Mouse (Mus musculus) left cerebral cortex, adult 18-20 months (tissue): ENCODE results near the gene Slc5a4b. TPM values are rescaled to one million over a fixed set of nuclear protein-coding genes. Genes with fewer than 3 reads are reported as not detected.

Experiments used
- DNase-seq, 2 experiments: peaks; one replicate each; pipeline ENCODE4 v3.0.0; 2021 to 2022; ENCODE audit warnings: low spot score in 2 of 2, mixed read lengths in 1 of 2
- total RNA-seq, 2 experiments: library from RNA; stranded (reverse); gene quantifications; 2 replicates each; pipeline ENCODE4 v1.2.3; 2021

The Slc5a4b gene
- total RNA-seq, 2 experiments from 2014 or later = not detected

DNA sequence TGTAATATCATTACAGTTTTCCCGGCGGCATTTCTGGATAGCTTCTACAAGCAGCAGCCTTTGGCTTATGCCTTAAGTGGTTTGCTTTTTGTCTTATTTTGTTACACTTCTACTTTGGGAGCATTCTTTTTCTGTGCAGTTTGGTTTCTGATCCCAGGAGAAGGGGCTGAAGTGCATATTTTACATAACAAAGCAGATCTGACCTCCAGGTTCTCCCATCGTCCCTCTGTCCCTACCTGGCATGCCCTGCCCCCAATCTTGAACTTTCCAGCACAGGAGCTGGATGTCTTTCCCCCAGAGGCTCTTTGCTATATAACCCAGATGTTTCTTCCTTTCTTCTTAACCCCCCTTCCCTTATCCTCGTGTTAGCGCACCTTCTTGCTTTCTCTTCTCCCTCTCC is 65.4 kb downstream of the Slc5a4b start:
- DNase-seq = no peak

DNA sequence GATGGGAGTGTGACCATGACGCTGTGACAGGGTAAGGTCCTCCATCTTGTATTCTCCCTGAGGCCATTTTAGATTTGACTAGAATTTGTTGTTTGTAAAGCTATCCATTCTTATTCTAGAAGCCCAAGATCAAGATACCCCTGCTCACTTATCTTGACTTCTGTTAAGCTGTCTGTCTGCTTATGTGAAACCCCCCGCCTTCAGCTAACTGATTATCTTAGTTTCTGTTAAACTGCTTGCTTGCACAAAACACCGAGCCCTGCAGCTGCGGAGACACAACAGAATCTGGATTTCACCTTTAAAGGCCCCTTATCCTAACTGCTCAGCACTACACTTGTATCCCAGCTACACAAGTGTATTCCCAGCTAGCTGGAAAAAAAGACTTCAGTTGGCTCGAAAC is 73.8 kb downstream of the Slc5a4b start:
- no peak for DNase-seq

GRCm38 (mm10) chr10:76035277-76035676 is 75.5 kb downstream of the Slc5a4b start:
- no peak for DNase-seq

- no peak for DNase-seq
Observed at GRCm38 (mm10) chr10:76034001-76034600, 76.7 kb downstream of the Slc5a4b start.

DNA sequence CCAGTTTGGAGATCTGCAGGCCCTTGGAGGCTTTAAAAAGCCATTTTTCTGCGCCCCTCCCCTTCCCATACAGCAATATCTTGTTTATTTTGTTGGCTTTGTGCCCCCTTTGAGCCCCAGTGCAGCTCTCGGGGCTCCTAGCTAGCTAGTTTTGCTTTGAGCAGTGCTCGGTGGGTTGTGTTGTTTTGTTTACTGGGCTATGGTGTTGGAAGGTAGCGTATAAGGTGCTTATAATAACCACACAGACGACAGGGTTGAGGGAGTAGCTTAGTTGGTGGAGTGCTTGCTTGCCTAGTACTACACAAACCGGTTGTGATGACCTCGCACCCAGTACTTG is 77.7 kb downstream of the Slc5a4b start:
- no peak for DNase-seq

GRCm38 (mm10) chr10:76032402-76033118 is 78.2 kb downstream of the Slc5a4b start, which contains the start of gene Zfp280b:
TSS of gene Zfp280b (plus strand) at chr10:76032650.
- peak; percentile 96 for DNase-seq

DNA sequence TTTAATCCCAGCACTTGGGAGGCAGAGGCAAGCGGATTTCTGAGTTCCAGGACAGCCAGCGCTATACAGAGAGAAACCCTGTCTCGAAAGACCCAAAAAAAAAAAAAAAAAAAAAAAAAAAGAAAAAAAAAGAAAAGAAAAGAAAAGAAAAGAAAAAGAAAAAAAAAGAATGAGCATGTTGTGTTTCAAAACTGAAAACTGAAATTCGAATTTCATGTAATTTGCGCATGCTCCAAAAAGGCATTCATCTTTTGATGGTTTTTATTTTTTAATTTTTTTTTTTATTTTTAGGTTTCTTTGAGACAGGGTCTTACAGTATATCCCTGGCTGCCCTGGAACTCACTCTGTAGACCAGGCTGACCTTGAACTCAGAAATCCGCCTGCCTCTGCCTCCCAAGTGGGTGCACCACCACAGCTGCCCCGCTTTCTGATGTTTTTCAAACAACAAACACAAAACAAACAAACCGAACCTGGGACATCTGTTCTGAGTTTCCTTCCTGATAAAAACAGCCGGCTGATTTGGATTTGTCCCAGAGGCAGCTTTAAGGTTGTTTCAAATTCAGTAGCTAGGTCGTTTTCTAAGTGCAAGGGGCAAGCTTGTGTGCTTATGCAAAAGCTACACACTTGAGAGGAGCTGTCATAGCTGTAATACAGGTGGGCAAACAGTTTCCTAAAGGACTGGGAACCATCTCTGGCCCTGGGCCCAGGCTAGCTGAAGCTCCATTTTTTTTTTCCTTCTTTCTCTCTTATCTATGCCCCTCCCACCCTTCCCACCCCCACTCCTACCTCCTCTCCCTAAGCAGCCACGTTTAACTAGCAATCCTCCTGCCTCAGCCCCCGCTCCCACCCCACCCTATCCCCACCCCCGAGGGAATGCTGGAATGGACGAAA is 79.0 kb downstream of the Slc5a4b start:
- DNase-seq = peak in 1 of 2 experiments; percentile 17

DNA sequence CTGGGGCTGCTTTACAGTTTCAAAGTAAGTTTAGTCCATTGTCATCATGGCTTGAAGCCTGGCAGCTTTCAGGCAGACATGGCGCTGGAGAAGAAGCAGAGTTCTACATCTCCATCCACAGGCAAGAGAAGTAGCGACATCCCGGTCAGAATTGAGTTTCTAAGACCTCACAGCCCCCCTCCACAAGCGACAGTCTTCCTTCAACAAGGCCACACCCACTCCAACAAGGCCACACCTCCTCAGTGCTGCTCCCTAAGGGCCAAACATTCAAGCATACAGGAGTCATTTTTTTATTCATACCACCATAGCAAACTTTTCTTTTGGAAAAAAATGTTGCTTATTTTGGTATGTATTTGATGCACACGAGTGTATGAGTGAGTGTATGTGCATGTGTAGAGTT is 80.3 kb downstream of the Slc5a4b start:
- DNase-seq = no peak

GRCm38 (mm10) chr10:76029276-76029675 is 81.5 kb downstream of the Slc5a4b start:
- no peak for DNase-seq

- no peak for DNase-seq
Observed at GRCm38 (mm10) chr10:76028396-76028795, 82.4 kb downstream of the Slc5a4b start.

GRCm38 (mm10) chr10:76028016-76028366 is 82.8 kb downstream of the Slc5a4b start:
- no peak for DNase-seq

DNA sequence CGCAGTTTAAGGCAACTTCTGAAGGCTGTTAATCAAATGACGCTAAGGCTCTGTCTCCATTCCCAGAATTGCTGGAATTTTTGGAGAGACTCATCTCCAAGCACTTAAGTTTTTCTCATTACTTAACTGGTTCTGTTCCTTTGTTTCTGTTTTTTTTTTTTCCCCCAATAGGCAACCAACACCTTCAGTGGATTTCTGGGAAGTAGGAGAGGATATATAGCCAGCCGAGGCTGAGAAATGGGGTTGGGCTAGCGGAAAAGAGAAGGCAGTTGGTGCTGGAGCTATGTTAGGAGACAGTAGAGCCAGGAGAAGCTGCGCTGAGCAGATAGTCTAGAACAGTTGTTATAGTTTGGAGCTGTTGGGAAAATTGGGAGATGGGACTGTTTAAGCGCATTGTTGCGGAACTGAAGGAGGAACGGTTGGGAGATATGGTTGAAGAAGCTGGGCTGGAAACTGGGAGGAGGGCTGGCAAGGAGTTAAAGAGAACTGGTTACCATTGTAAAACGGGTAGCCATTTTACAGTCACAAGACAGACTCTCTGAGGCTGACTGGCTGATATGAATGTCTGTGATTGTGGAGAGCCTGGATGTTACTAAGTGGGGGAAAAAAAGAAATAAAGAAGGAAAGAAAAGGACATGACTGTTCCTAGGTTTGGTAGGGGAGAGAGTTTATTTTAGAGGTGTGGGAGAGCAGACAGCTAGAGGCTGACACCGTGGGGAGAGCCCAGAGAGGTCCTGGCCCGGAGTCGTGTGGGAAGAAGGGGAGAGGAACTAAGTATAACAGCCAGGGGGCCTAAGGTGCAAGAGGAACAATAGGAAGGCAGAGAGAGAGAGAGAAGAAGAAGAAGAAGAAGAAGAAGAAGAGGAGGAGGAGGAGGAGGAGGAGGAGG is 83.4 kb downstream of the Slc5a4b start:
- DNase-seq = no peak

GRCm38 (mm10) chr10:76025470-76026190 is 85.1 kb downstream of the Slc5a4b start:
- no peak for DNase-seq

DNA sequence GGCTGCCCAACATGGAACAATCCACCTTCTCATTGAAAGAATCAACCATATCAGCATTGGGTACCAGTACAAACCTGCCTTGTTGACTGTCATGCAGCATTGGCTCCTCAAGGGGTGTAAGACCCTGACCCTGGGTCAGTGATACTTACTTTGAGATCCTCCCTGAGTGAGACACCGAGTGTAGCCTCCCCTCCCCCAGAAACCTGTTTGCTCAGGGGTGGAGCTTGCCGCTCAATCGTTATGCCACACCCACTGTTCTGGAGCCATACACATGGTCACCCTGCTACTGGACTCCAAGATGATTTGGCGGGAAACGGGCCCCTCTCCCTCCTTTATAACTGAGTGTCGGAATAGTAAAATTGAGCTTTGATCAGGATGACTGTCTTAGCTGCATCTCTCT is 86.8 kb downstream of the Slc5a4b start:
- DNase-seq = no peak

- DNase-seq = no peak
Observed at GRCm38 (mm10) chr10:76021728-76022127, 89.0 kb downstream of the Slc5a4b start.

GRCm38 (mm10) chr10:76016886-76017285 is 93.9 kb downstream of the Slc5a4b start:
- DNase-seq = no peak

- no peak for DNase-seq
Observed at GRCm38 (mm10) chr10:76012922-76013321, 97.8 kb downstream of the Slc5a4b start.

DNA sequence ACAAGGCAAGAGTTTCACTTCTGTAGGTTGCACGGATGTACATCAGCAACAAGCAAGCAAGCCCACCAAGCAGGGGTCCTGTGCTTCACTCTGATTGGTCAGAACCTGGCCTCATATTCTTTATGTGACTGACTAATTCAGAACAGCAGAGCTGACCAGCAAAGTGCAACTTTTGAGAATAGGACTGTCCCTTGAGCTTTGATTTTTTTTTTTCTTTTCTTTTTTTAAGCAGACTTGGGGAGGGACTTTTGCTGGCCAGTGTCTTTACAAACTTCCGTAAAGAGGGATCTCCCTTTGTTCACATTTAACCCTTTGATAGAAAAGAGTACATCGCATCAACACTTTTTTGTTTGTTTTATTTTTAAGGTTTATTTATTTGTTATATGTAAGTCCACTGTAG is 100.9 kb downstream of the Slc5a4b start:
- no peak for DNase-seq
